Mouse (Mus musculus): ENCODE data around the gene Trim66.

DNA sequence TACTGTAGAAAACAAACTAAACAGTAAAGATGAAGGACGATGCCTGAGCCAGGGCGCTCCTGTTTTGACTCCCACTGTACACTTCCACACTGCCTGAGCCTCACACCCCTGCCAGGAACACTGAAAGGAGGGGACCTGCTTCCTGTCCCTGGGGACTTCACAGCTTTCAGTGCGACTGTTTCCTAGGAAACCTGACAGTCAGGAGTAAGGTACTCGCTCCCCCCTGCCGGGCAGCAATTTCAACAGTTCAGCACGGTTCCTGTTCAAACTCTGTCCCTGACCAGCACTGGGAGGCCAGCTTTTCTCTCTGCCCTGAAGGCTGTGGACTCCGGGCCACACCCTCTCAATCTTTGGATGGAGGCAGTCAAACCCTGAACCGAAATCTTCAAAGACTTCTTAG, 815 bp downstream of the Trim66 start:
- TF ChIP-seq GATA1 (IDR thresholded peaks at IDR 0.05; ENCODE audit: borderline replicate concordance, low read length) (no peak), CTCF (IDR thresholded peaks at IDR 0.05; ENCODE audit: low read depth, low read length) (no peak)
